Mouse (Mus musculus) testis, adult 2 months (tissue): ENCODE data around the gene Pdrg1. TPM values are rescaled to one million over a fixed set of nuclear protein-coding genes. Genes with fewer than 3 reads are reported as not detected.

Experiments
- H3K27ac ChIP-seq: fragments of 200-500 bp; 2 replicates; pipeline ENCODE4 v1.5.1; 2012; ENCODE audit warnings: low read depth, low read length; ENCODE audit not compliant: control insufficient read depth, insufficient read depth
- H3K27me3 ChIP-seq: fragments of 200-500 bp; 2 replicates; pipeline ENCODE4 v1.6.1; 2012; ENCODE audit warnings: mild to moderate bottlenecking, low read length, moderate library complexity; ENCODE audit not compliant: control insufficient read depth, insufficient read depth
- H3K36me3 ChIP-seq: fragments of 200-500 bp; 2 replicates; pipeline ENCODE4 v1.6.1; 2012; ENCODE audit warnings: mild to moderate bottlenecking, low read length; ENCODE audit not compliant: control insufficient read depth, insufficient read depth
- H3K4me1 ChIP-seq: fragments of 200-500 bp; 2 replicates; pipeline ENCODE4 v1.6.1; 2012; ENCODE audit warnings: low read length; ENCODE audit not compliant: control insufficient read depth, insufficient read depth
- H3K4me3 ChIP-seq: fragments of 200-500 bp; 2 replicates; pipeline ENCODE4 v1.5.1; 2012; ENCODE audit warnings: low read depth, mild to moderate bottlenecking, low read length, moderate library complexity, mixed read lengths; ENCODE audit not compliant: control insufficient read depth
- CTCF ChIP-seq: fragments of 200-500 bp; IDR thresholded peaks from 2 replicates; pipeline ENCODE4 v1.5.1; 2012; ENCODE audit warnings: low read depth, mild to moderate bottlenecking, inconsistent platforms, low read length, moderate library complexity; ENCODE audit not compliant: control insufficient read depth, insufficient read depth, insufficient replicate concordance
- POLR2A ChIP-seq: fragments of 200-500 bp; IDR thresholded peaks from 2 replicates; pipeline ENCODE4 v1.6.1; 2012; ENCODE audit warnings: low read depth, mild to moderate bottlenecking, inconsistent platforms, low read length, moderate library complexity; ENCODE audit not compliant: control insufficient read depth
- polyA plus RNA-seq: library from polyadenylated mRNA; depleted of rRNA; stranded (reverse); fragments of >200 nt; gene quantifications from 2 replicates; pipeline ENCODE4 v1.2.3, GENCODE M21; 2012

The Pdrg1 gene
- polyA plus RNA-seq, 1 experiment = 22.0 TPM

- Histone ChIP-seq H3K4me3 (no peak overlapping the region), H3K36me3 (no peaks in the 10 kb centered on the region), H3K4me1 (peaks cover 3% of the 10 kb centered on the region), H3K27me3 (no peaks in the 10 kb centered on the region), H3K27ac (no peak overlapping the region)
- TF ChIP-seq CTCF (no peak), POLR2A (no peak)
Observed at GRCm38 (mm10) chr2:153052700-153053351, 37.6 kb upstream of the Pdrg1 start.

GRCm38 (mm10) chr2:153051537-153051936 is 36.3 kb upstream of the Pdrg1 start:
- Histone ChIP-seq H3K4me3 (no peak overlapping the region), H3K27me3 (no peaks in the 10 kb centered on the region), H3K36me3 (no peaks in the 10 kb centered on the region), H3K4me1 (peaks cover 3% of the 10 kb centered on the region), H3K27ac (no peak overlapping the region)
- TF ChIP-seq CTCF = no peak

- no peak for TF ChIP-seq CTCF
- TF ChIP-seq POLR2A = no peak
- H3K4me3 ChIP-seq = no peak overlapping the region
- H3K27me3 ChIP-seq = no peaks in the 10 kb centered on the region
- no peak overlapping the region for H3K27ac ChIP-seq
- H3K36me3 ChIP-seq = no peaks in the 10 kb centered on the region
- H3K4me1 ChIP-seq = peaks cover 3% of the 10 kb centered on the region
Observed at GRCm38 (mm10) chr2:153051095-153051494, 35.9 kb upstream of the Pdrg1 start.

GRCm38 (mm10) chr2:153049997-153050358 is 34.8 kb upstream of the Pdrg1 start:
- no peaks in the 10 kb centered on the region for H3K36me3 ChIP-seq
- H3K4me3 ChIP-seq = no peak overlapping the region
- TF ChIP-seq POLR2A = no peak
- no peak for TF ChIP-seq CTCF
- H3K27ac ChIP-seq = no peak overlapping the region
- no peaks in the 10 kb centered on the region for H3K27me3 ChIP-seq
- peaks cover 3% of the 10 kb centered on the region for H3K4me1 ChIP-seq

GRCm38 (mm10) chr2:153049288-153049996 is 34.2 kb upstream of the Pdrg1 start:
- no peaks in the 10 kb centered on the region for H3K36me3 ChIP-seq
- H3K4me1 ChIP-seq = peaks cover 3% of the 10 kb centered on the region
- H3K27me3 ChIP-seq = no peaks in the 10 kb centered on the region
- no peak for TF ChIP-seq POLR2A
- TF ChIP-seq CTCF = no peak
- H3K4me3 ChIP-seq = no peak overlapping the region
- no peak overlapping the region for H3K27ac ChIP-seq

GRCm38 (mm10) chr2:153047828-153048465 is 32.7 kb upstream of the Pdrg1 start:
- no peak for TF ChIP-seq POLR2A
- TF ChIP-seq CTCF = peak; percentile 69; the same call in 1 of the 2 replicates
- H3K4me1 ChIP-seq = peaks cover 3% of the 10 kb centered on the region
- no peak overlapping the region for H3K4me3 ChIP-seq
- H3K36me3 ChIP-seq = no peaks in the 10 kb centered on the region
- H3K27ac ChIP-seq = no peak overlapping the region
- H3K27me3 ChIP-seq = no peaks in the 10 kb centered on the region

- Histone ChIP-seq H3K27ac (no peak overlapping the region), H3K36me3 (no peaks in the 10 kb centered on the region), H3K27me3 (no peaks in the 10 kb centered on the region), H3K4me3 (no peak overlapping the region), H3K4me1 (no peaks in the 10 kb centered on the region; the same call in 1 of the 2 replicates)
- TF ChIP-seq POLR2A (no peak), CTCF (no peak)
Observed at GRCm38 (mm10) chr2:153045884-153046299, 30.7 kb upstream of the Pdrg1 start.
